ENCODE assay signal across 8 mouse cellular contexts in genomic region chr2:27209816-27210215, GRCm38 (mm10). TPM values are rescaled to one million over a fixed set of nuclear protein-coding genes. Genes with fewer than 3 reads are reported as not detected.
A peak's percentile ranks its signal among the peaks of the same experiment; 100 is the strongest.
DNase-seq lines count a peak whose midpoint lies in the region; ATAC-seq lines count a peak whose summit lies in the region.
"Had no signal": no experiment of that assay in that cellular context is flagged by ENCODE, and none has a peak within 500 bp of the region (broad histone marks: within the 10 kb centered on the region; RNA-seq: fewer than 3 reads in every experiment).

No protein-coding gene starts in this region.

- peak overlapping the region; percentile 37 for H3K9ac ChIP-seq in heart, embryonic 12.5 days
- peak overlapping the region; percentile 31; the same call in 1 of the 2 replicates for H3K9ac ChIP-seq in limb, embryonic 13.5 days
- H3K9ac ChIP-seq: hindbrain, embryonic 13.5 days had no signal

- 4% methylated on average over 5 of the region's 5 CpGs for WGBS in heart, embryonic 12.5 days
- 18% methylated on average over 5 of the region's 5 CpGs for WGBS in limb, embryonic 13.5 days

- H3K27ac ChIP-seq in heart, embryonic 12.5 days (ENCODE audit: poor library complexity, severe bottlenecking) = peak overlapping the region; percentile 81
- peak overlapping the region; percentile 44; the same call in 1 of the 2 replicates for H3K27ac ChIP-seq in limb, embryonic 13.5 days
- H3K27ac ChIP-seq: hindbrain, embryonic 13.5 days had no signal

- DNase-seq in CD4-positive helper T cell, adult 2 months (ENCODE audit: low read depth, low spot score) = peak; percentile 65
- no peak for DNase-seq in testis, postnatal 10 days (ENCODE audit: low spot score)
- no peak for DNase-seq in urinary bladder, adult 2 months (ENCODE audit: low spot score)
- DNase-seq in MN1 (ENCODE audit: low spot score) = no peak

- no peaks in the 10 kb centered on the region for H3K9me3 ChIP-seq in heart, embryonic 12.5 days (replicated peaks)
- H3K9me3 ChIP-seq in limb, embryonic 13.5 days = no peaks in the 10 kb centered on the region
- H3K9me3 ChIP-seq: hindbrain, embryonic 13.5 days had no signal

- peak; percentile 92 for ATAC-seq in CD4-positive, CD25-positive, alpha-beta regulatory T cell, adult 4 months
- ATAC-seq in heart, embryonic 12.5 days (ENCODE audit: insufficient number of reproducible peaks, low FRiP score) = peak; percentile 72
- ATAC-seq in limb, embryonic 13.5 days (ENCODE audit: low FRiP score, low read depth) = 0 out of 2 replicates have a peak, but pooled peaks have one; percentile 33

- H3K4me1 ChIP-seq in heart, embryonic 12.5 days (replicated peaks) = peaks cover 88% of the 10 kb centered on the region
- H3K4me1 ChIP-seq in limb, embryonic 13.5 days = peaks cover 52% of the 10 kb centered on the region

- H3K36me3 ChIP-seq in heart, embryonic 12.5 days = 0 out of 2 replicates have a peak, but pooled peaks cover 1% of the 10 kb centered on the region
- H3K36me3 ChIP-seq in limb, embryonic 13.5 days = no peaks in the 10 kb centered on the region
- H3K36me3 ChIP-seq: hindbrain, embryonic 13.5 days had no signal

- H3K4me2 ChIP-seq in heart, embryonic 12.5 days = peak overlapping the region; percentile 29
- H3K4me2 ChIP-seq in limb, embryonic 13.5 days (replicated peaks) = no peak overlapping the region
- H3K4me2 ChIP-seq: hindbrain, embryonic 13.5 days had no signal

- H3K4me3 ChIP-seq in heart, embryonic 12.5 days = no peak overlapping the region
- no peak overlapping the region for H3K4me3 ChIP-seq in limb, embryonic 13.5 days
- H3K4me3 ChIP-seq: hindbrain, embryonic 13.5 days had no signal

- H3K27me3 ChIP-seq in heart, embryonic 12.5 days (replicated peaks) = peaks cover 7% of the 10 kb centered on the region; the same call in 1 of the 2 replicates
- H3K27me3 ChIP-seq in limb, embryonic 13.5 days = no peaks in the 10 kb centered on the region
- H3K27me3 ChIP-seq: hindbrain, embryonic 13.5 days had no signal

RNA-seq across cellular contexts. Expression of gene Sardh, which starts 38.3 kb away (rescaled TPM):
- polyA plus RNA-seq in CD4-positive, CD25-positive, alpha-beta regulatory T cell, adult 4 months (2017; shearing (Covaris generic)) = 1 to 10 TPM; 4.9 to 9.7 TPM
- 19.0 and 22.5 TPM in 2 replicates for polyA plus RNA-seq in heart, embryonic 12.5 days (2016; fragmentation: Nextera tagmentation; extraction: Ambion mirVana)
- polyA plus RNA-seq in limb, embryonic 13.5 days (2015; fragmentation: Nextera tagmentation; extraction: Ambion mirVana) = 8.6 and 10.2 TPM in 2 replicates
- polyA plus RNA-seq in urinary bladder, adult 2 months (2012; rRNA removed) = 8.1 and 10.6 TPM in 2 replicates

RNA-seq across cellular contexts. Expression of gene Dbh, which starts 44.8 kb away (rescaled TPM):
- polyA plus RNA-seq in CD4-positive, CD25-positive, alpha-beta regulatory T cell, adult 4 months (2017; shearing (Covaris generic)) = not detected
- polyA plus RNA-seq in heart, embryonic 12.5 days (2016; fragmentation: Nextera tagmentation; extraction: Ambion mirVana) = 0.15 and 0.28 TPM in 2 replicates
- polyA plus RNA-seq in limb, embryonic 13.5 days (2015; fragmentation: Nextera tagmentation; extraction: Ambion mirVana) = 1.2 and 1.3 TPM in 2 replicates
- 0.38 and 0.44 TPM in 2 replicates for polyA plus RNA-seq in urinary bladder, adult 2 months (2012; rRNA removed)

Comparison
In these comparisons a context has a peak if more than half of its experiments do, and no peak if none do; other contexts are left out.
1. ATAC-seq: peak in every context shown above with its lines; median percentile 92 in CD4-positive, CD25-positive, alpha-beta regulatory T cell, adult 4 months; 72 in heart, embryonic 12.5 days; 33 in limb, embryonic 13.5 days.